Mouse (Mus musculus) common myeloid progenitor, adult 5-6 weeks (primary cell): Measurements from ENCODE around the gene Zfp148. TPM values are rescaled to one million over a fixed set of nuclear protein-coding genes. Genes with fewer than 3 reads are reported as not detected.

Source experiments
- ATAC-seq: replicated peaks from 2 replicates; pipeline ENCODE4 v1.8.0; 2016; ENCODE audit warnings: low read depth, mild to moderate bottlenecking, moderate TSS enrichment, inconsistent platforms; ENCODE audit not compliant: poor library complexity, severe bottlenecking
- total RNA-seq: library from RNA; stranded (forward); fragments of 200-1000, 187-1606 nt; gene quantifications from 2 replicates; pipeline ENCODE4 v1.2.3, GENCODE M21; 2017

Zfp148 gene
- total RNA-seq, 1 experiment from 2014 or later = 36.4 TPM

- no peak for ATAC-seq
These were observed 139.4 kb downstream of the Zfp148 start for GRCm38 (mm10) chr16:33519916-33520568.

GRCm38 (mm10) chr16:33522516-33522915 is 141.9 kb downstream of the Zfp148 start:
- no peak for ATAC-seq

GRCm38 (mm10) chr16:33523571-33523970 is 142.9 kb downstream of the Zfp148 start:
- no peak for ATAC-seq

GRCm38 (mm10) chr16:33529502-33530454 is 149.1 kb downstream of the Zfp148 start:
- ATAC-seq = peak; percentile 32; the same call in 1 of the 2 replicates

- ATAC-seq = 0 out of 2 replicates have a peak, but pooled peaks have one; percentile 22
These were observed 150.5 kb downstream of the Zfp148 start for GRCm38 (mm10) chr16:33531184-33531583.

GRCm38 (mm10) chr16:33536456-33536855 is 155.8 kb downstream of the Zfp148 start:
- no peak for ATAC-seq

GRCm38 (mm10) chr16:33537499-33538225 is 157.0 kb downstream of the Zfp148 start:
- no peak for ATAC-seq

- ATAC-seq = no peak
These were observed 163.7 kb downstream of the Zfp148 start for GRCm38 (mm10) chr16:33544346-33544745.

- ATAC-seq = no peak
These were observed 164.9 kb downstream of the Zfp148 start for GRCm38 (mm10) chr16:33545530-33545929.

GRCm38 (mm10) chr16:33553689-33554342 is 173.2 kb downstream of the Zfp148 start:
- no peak for ATAC-seq

Other genes starting within 250 kb of the Zfp148 start
- 11.6 and 17.8 TPM in 2 replicates for gene Osbpl11, start 195.8 kb upstream of the Zfp148 start, total RNA-seq
- 63.6 and 76.9 TPM in 2 replicates for gene Snx4, start 129.4 kb upstream of the Zfp148 start, total RNA-seq
- not detected in 2 replicates for gene Slc12a8, start 136.5 kb downstream of the Zfp148 start, total RNA-seq